Mouse (Mus musculus): ENCODE data around the gene Alg12. TPM values are rescaled to one million over a fixed set of nuclear protein-coding genes. Genes with fewer than 3 reads are reported as not detected.

The Alg12 gene
- total RNA-seq, 2 experiments from 2014 or later: 9.2 to 12.0 TPM

- DNase-seq (ENCODE audit: low spot score in 2 of 2): no peak
Observed at GRCm38 (mm10) chr15:88854969-88855830, 36.1 kb upstream of the Alg12 start.

DNA sequence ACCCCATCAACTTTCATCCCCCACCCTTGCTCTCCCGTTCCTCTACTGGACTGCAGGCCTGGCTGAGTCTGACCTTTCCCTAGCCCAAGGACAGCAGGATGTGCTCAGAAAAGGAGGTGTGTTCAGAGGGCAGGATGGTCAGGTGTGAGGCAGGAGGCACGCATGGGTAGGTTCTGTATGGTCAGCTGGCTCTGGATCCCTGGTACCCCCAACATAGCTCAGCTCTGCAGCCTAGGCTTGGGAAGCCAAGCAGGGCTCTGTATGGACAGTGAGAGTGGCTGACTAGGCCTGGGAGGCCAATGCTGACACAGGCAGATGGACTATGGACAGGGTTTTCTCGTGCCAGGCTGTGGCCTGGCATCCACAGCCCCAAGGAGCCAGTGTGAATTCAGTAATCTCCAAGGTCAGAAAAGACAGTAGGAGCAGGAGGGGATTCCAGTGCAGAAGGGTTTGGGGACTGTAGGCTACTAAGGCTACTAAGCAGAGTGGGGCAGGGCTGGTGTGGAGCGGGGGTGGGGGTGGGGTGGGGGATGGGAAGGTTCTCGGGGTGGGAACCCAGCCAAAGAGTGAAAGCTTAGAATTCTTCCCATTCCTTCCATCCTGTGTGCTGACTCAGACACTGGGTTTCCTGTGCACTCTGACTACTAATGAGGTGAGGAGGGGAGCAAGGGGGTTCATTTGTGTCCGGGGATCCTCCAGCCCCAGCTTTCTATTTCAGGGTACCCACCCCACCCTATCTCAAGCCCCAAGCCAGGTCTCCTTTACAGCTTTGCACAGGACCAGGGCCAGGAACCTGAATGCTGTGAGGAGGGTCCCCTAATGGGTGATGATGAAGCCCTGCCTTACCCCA lies 35.2 kb upstream of the Alg12 start:
- DNase-seq (ENCODE audit: low spot score in 2 of 2): no peak

- DNase-seq (ENCODE audit: low spot score in 2 of 2): no peak
Observed at GRCm38 (mm10) chr15:88853106-88853505, 34.0 kb upstream of the Alg12 start.

DNA sequence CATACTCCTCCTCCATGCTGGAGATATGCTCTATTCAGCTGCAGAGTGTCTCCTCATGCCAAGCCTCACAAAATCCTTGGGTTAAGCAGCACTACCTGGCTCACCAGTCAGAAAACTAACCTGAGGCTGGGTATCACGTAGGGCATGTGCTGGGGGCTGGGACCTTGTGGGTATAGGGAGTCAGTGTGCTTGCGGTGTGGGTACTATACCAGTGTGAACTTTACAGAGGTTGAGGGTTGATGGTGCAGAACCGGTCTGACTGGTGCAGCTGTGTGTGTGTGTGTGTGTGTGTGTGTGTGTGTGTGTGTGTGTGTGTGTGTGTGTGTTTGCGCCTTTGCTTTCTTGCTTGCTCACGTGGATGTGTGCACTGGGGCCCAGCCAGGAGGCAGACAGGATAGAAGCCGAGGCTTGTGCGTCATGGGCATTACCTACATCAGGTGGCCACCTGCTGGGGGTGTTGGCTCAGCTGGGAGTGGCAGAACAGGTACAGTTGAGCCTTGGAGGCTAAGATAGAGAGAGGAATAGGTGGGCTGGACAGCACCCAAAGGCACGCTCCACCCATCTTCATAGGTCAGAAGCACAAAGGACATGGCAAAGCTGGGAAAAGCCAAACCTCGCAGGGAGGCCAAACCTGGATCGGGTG lies 32.5 kb upstream of the Alg12 start:
- DNase-seq (ENCODE audit: low spot score in 2 of 2): no peak

DNA sequence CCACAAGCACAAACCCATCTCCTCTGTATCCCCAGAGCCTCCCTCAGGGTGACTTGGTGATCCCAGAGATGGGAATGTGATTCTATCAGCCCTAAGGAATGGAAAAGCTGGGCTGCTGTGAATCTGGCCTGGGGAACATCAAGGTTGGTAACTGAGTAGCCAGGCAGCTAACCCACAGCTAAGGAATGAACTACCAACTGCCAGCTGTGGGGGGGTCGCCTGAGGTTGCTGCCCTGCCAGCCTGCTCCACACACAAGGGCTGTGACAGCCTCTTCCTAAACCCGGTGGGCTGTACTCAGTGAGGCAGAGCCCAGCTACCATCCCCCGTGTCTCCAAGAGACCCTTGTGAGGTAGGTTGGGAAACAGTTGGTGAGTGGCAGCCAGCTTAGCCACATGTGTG lies 32.0 kb upstream of the Alg12 start:
- DNase-seq (ENCODE audit: low spot score in 2 of 2): no peak

DNA sequence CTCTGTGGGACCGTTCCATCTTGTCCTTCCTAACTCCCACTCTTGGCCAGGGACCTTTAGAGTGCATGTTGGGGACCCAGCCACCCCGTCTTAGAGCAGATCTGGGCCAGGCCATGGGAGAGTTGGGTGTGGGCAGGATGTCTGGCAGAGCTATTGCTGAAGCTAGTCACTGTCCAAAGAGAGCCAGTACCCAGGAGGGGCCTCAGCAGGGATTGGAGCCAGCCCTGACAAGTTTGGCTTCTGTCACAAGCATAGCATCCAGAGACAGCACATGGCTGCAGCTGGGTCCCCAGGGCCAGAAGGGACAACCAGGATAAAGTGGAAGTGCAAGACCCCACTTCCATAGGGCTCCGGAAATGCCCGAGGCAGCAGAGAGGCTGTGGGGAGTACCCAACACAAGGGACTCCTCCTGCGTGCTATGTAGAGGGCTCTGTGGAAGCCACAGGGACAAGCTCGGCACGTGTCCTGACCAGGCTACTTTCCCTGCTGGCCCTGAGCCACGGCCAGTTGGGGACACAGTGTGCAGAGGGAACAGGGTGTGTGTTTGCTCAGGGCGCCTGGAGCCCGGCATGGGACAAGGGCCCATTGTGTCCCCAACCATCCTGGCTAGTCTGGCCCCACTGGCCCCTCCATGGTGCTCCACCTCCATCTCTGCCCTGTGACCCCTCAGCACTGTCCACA lies 31.2 kb upstream of the Alg12 start:
- DNase-seq (ENCODE audit: low spot score in 2 of 2): peak; percentile 79 to 93

GRCm38 (mm10) chr15:88849621-88850020 lies 30.5 kb upstream of the Alg12 start:
- no peak for DNase-seq (ENCODE audit: low spot score in 2 of 2)

DNA sequence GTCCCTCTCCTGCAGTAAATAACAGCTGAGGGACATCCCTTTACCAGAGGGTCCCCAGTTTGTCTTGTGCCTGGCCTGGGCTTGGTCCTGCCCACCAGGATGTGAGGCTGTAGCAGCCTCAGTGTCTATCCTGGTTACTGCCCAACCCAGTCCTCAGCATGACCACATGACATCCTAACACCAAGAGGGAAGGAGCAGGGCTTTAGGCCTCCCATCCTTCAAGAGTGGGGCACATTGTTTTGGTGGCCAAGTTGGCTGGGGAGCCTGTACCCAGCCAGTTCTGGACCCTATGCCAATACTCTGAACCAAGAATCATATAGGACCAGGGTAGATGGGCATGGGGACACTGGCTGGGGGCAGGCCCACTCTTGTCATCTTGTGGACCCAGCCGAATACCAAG lies 29.5 kb upstream of the Alg12 start:
- DNase-seq (ENCODE audit: low spot score in 2 of 2): no peak

DNA sequence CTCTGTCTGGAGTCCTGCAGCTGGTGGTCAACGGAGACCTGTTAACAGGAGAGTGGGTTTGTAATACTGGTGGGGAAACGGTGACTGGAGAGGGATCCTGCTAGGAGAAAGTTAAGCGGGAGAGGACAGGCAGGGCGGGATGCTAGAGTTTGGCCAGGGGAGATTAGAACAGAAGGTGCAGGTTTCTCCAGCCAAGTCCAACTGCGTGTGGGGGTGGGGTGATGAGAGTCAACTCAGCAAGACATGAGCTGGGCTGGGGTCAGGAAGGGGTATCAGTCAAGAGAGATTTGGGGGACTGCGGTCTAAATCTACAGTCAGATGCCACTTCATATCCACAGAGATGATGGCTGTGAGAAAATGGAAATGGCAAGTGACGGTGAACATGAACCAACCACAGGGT lies 25.8 kb upstream of the Alg12 start:
- DNase-seq (ENCODE audit: low spot score in 2 of 2): no peak

GRCm38 (mm10) chr15:88843486-88844097 lies 24.5 kb upstream of the Alg12 start:
- DNase-seq (ENCODE audit: low spot score in 2 of 2): no peak

GRCm38 (mm10) chr15:88842300-88842673 lies 23.2 kb upstream of the Alg12 start:
- no peak for DNase-seq (ENCODE audit: low spot score in 2 of 2)

DNA sequence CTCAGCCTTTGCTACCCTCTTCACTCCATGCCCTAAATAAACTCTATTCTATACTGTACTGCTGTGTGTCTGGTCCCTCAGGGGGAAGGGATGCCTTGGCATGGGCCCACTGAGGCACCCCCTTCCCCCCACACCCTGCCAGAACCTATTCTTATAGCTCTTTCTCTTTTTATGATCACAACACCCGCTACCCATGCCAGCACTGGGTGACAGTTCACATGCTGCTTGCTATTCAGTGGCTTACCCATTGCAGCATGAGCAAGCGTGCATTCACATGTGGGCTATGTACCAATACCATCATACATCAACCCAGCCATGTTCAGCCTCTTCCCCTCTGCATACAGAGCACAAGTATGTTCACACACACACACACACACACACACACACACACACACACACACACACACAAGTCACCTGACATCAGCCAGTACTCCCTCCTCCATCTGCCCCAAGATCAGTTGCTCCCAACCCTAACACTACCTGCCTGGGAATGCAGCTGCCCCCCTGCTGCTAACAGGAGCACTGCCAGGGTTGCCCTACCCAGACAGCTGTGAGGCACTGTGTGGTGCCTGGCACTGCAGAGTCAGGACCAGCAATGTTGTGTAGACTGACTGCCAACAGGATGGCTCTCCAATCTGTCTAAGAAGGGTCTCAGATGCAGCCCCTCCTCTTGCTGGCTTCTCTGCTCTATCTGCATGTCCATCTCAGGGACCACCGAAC lies 22.6 kb upstream of the Alg12 start:
- DNase-seq (ENCODE audit: low spot score in 2 of 2): no peak

GRCm38 (mm10) chr15:88841160-88841559 lies 22.0 kb upstream of the Alg12 start:
- no peak for DNase-seq (ENCODE audit: low spot score in 2 of 2)

DNA sequence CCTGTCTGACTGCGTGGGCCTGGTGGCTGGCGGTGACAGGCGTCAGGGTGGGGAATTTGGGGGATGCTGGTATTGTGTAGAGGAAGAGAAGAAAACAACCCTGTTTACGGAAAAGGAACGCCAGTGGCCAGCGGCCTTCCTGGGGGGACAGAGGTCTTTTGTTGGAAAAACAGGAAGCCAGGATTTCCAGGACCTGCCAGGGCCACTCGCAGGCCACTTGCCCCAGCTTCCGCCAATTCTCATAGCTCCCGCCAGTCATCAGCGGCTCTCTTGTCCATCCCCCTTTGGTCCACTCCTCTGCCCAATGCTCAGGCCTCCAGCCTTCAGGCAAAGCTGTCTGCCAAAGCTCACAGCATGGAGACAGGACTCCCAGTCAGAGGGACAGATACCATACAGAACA lies 21.0 kb upstream of the Alg12 start:
- DNase-seq (ENCODE audit: low spot score in 2 of 2): peak in 1 of 2 experiments; percentile 18

GRCm38 (mm10) chr15:88839271-88839670 lies 20.2 kb upstream of the Alg12 start:
- peak; percentile 49 to 75 for DNase-seq (ENCODE audit: low spot score in 2 of 2)

DNA sequence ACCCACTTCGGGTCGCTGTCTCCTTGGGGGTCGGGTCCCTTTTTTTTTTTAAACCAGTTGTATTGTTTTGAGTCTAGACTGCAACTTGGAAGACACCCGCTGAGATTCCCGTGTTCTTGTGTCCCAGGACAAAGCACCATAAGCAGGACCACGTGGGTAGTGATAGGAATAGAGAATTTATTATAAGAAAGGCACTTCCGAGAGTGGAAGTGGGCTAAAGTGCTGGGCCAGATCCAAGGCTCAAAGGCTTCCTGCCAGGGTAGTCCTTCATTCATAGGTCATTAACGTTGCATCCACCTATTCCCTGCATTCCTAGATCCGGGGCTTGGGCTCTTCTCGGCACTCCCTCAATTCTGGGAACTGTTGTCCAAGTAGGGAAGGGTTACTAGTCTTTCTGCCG lies 18.9 kb upstream of the Alg12 start:
- no peak for DNase-seq (ENCODE audit: low spot score in 2 of 2)

- peak; percentile 39 to 55 for DNase-seq (ENCODE audit: low spot score in 2 of 2)
Observed at GRCm38 (mm10) chr15:88837199-88837932, 18.2 kb upstream of the Alg12 start.

DNA sequence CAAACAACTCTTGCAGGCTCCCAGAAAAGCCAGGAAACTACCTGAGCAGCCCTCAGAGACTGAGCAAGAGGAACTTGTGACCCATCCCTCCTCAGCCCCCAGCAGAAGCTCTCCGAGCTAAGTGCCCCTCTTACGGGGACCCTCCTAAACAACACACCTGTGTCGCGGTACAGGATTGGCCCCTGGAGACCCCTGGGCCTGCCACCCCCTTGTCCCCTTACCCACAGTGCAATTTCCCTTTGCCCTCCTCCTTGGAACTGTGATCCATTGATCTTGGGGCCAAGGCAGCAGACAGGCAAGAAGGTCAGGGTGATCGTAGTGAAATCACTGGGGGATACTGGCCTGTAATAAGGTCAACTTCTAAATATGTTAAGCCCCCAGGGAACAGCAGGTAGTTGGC lies 17.5 kb upstream of the Alg12 start:
- DNase-seq (ENCODE audit: low spot score in 2 of 2): no peak

- no peak for DNase-seq (ENCODE audit: low spot score in 2 of 2)
Observed at GRCm38 (mm10) chr15:88836031-88836430, 16.9 kb upstream of the Alg12 start.

Data from layer of hippocampus, postnatal 14 days (tissue).